In genomic region chr7:39716340-39717150, GRCm38 (mm10) we compare ENCODE assay signal across 9 mouse cellular contexts.
DNase-seq lines count a peak whose midpoint lies in the region; ATAC-seq and TF ChIP-seq lines count a peak whose summit lies in the region.
"Had no signal": no experiment of that assay in that cellular context is flagged by ENCODE, and none has a peak within 500 bp of the region (broad histone marks: within the 10 kb centered on the region; RNA-seq: fewer than 3 reads in every experiment).

No protein-coding gene starts in this region.

- peak; percentile 53; the same call in 1 of the 2 replicates for TF ChIP-seq CTCF in brain, embryonic 14.5 days (IDR thresholded peaks at IDR 0.05; ENCODE audit: borderline replicate concordance, extremely low read depth, insufficient read depth, insufficient read length)
- TF ChIP-seq CTCF in forebrain, postnatal 0 days (IDR thresholded peaks at IDR 0.05; ENCODE audit: low read depth): peak; percentile 75

- H3K27ac ChIP-seq in forebrain, postnatal 0 days (ENCODE audit: low read depth, low read length): peak overlapping the region; percentile 45; the same call in 1 of the 2 replicates
- H3K27ac ChIP-seq: liver, embryonic 13.5 days had no signal

- no peaks in the 10 kb centered on the region for H3K9me3 ChIP-seq in forebrain, postnatal 0 days (ENCODE audit: low read length)
- H3K9me3 ChIP-seq: liver, embryonic 13.5 days had no signal

- 0 out of 2 replicates have a peak, but pooled peaks cover 4% of the 10 kb centered on the region for H3K4me1 ChIP-seq in forebrain, postnatal 0 days (ENCODE audit: insufficient read depth)
- H3K4me1 ChIP-seq: liver, embryonic 13.5 days had no signal

- 9% methylated on average over 11 of the region's 11 CpGs for WGBS in forebrain, postnatal 0 days

- H3K27me3 ChIP-seq in forebrain, postnatal 0 days (ENCODE audit: insufficient read depth, low read length): no peaks in the 10 kb centered on the region
- H3K27me3 ChIP-seq: liver, embryonic 13.5 days had no signal

- peak; percentile 97 for ATAC-seq in forebrain, postnatal 0 days
- no peak for ATAC-seq in erythroblast, adult 5-6 weeks (replicated peaks; ENCODE audit: low FRiP score, poor library complexity, severe bottlenecking)

- peak overlapping the region; percentile 35 for H3K4me2 ChIP-seq in forebrain, postnatal 0 days (ENCODE audit: low read depth)
- H3K4me2 ChIP-seq: liver, embryonic 13.5 days had no signal

- DNase-seq in layer of hippocampus, adult 18-20 months (ENCODE audit: low spot score in 2 of 2): peak; percentile 17 to 62
- DNase-seq in layer of hippocampus, postnatal 25 days (ENCODE audit: extremely low spot score in 1 of 2, low spot score in 1 of 2): no peak
- peak; percentile 82 for DNase-seq in brain, embryonic 14.5 days (ENCODE audit: low read depth)
- DNase-seq in forebrain, postnatal 0 days: peak; percentile 87
- peak; percentile 17 for DNase-seq in layer of hippocampus, adult 9-11 months
- peak; percentile 27 to 39 for DNase-seq in right cerebral cortex, postnatal 10 days (ENCODE audit: low spot score in 2 of 2)
- no peak for DNase-seq in cerebellum, adult 18-20 months
- DNase-seq: liver, embryonic 13.5 days had no signal

- TF ChIP-seq POLR2A in brain, embryonic 14.5 days (IDR thresholded peaks at IDR 0.05; ENCODE audit: borderline replicate concordance, extremely low read depth, insufficient read depth, insufficient read length, poor library complexity, severe bottlenecking): no peak

- peak overlapping the region; percentile 14 for H3K4me3 ChIP-seq in forebrain, postnatal 0 days (ENCODE audit: low read depth, low read length)
- H3K4me3 ChIP-seq: liver, embryonic 13.5 days had no signal

- H3K9ac ChIP-seq in forebrain, postnatal 0 days: peak overlapping the region; percentile 45
- H3K9ac ChIP-seq: liver, embryonic 13.5 days had no signal

- no peaks in the 10 kb centered on the region for H3K36me3 ChIP-seq in forebrain, postnatal 0 days (ENCODE audit: insufficient read depth)
- H3K36me3 ChIP-seq: liver, embryonic 13.5 days had no signal

Comparison
In these comparisons a context has a peak if more than half of its experiments do, and no peak if none do; other contexts are left out.
1. DNase-seq: peak in layer of hippocampus, adult 18-20 months (2 of 2), brain, embryonic 14.5 days (single experiment), forebrain, postnatal 0 days (single experiment), layer of hippocampus, adult 9-11 months (single experiment) and right cerebral cortex, postnatal 10 days (2 of 2); none in layer of hippocampus, postnatal 25 days (0 of 2) and cerebellum, adult 18-20 months (0 of 2).